Mouse (Mus musculus): ENCODE data around the gene Podxl.
"Not testable (repeated sequence)": the region's sequence is repeated elsewhere in the genome, so short reads cannot be mapped to it uniquely, and the experiment has no call there.

Gene Podxl

DNA sequence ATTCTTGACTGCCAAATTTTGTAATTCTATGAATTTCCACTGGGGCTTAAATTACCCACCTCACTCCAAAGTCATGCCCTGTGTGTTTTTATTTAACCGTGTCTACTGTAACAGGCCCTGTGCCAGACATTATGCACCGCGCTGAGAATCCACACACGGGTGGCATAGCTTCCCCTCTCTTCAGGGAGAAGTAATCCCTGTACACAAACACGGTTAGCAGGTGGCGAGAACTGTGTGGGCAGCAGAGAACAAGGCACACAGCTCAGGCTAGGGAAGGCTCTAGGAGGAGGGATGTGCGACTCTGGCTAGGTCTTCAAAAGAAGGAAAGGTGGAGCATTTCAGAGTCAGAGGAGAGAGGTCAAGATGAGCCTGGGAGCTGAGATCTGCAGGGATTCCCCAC lies 3.4 kb upstream of the Podxl start:
- DNase-seq (ENCODE audit: low spot score): no peak

DNA sequence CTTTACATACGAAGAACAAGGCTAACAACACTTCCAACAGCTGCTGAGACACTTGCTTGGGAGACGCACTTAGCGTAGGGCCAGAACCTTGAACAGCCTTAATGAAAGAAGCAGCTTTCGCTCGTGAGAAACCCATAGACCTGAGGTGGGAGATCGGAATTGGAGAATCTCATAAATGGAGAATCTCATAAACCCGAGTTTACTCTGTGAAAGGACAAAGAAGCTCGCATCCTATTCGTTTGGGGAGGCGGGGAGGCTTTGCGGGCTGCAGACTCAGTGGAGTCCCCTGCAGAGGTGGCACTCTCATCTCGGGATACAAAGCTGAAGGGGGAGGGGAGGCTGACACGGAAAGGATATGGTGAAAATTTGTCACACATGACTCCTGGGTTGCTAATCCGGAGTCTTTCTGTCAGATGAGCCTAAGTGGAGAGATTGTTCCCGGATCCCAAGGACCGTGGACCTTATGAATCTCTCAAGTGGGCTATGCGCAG lies 1.2 kb upstream of the Podxl start:
- no peak for DNase-seq (ENCODE audit: low spot score)

DNA sequence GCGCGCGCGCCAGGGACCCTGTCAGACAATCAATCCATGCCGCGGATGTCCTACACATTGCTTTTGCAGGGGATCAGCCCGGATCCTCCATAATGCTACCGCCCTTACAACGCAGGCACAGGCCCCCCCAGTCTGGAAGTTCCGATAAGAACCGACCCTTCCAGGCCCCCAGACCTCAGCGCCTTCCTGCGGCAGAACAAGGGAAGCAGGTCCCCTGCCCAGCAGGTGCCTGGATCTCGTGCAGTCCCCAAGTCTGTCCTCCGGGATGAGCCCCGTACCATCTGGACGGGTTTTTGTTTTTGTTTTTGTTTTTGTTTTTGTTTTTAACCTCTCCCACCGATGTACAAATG lies 376 bp upstream of the Podxl start:
- no peak for DNase-seq (ENCODE audit: low spot score)

DNA sequence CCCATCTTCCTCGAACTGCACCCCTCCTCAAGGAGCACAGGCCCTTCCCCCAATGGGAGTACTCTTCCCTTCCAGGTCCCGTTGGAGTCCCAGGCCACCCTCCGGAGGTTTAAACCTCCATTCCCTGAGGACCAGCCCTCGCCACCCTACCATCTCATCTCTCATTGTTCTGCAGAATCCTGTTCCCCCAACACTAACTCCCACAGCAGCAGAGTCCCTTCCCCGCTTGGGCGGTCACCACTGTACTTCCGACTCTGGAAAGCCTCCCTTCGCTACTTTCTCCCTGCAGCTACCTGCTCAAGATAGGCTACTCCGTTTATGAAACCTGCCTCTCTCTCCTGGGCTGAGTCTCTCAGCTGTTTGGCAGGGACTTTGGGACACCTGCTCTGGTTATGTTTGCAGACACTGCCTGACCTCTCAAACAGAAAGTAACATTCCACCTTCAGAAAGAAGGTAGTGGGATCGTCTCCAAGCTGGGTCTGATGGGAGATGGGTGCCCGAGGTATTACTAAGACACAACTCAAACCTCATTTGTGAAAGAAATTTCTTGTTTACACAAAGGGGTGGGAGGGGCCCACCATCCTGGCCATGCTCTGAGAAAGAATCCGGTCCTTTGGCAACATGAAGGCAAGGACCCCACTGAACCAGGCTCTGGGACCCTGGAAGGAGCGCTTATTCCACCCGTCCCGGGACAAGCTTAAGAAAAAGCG lies 1.3 kb downstream of the Podxl start:
- DNase-seq (ENCODE audit: low spot score): no peak

DNA sequence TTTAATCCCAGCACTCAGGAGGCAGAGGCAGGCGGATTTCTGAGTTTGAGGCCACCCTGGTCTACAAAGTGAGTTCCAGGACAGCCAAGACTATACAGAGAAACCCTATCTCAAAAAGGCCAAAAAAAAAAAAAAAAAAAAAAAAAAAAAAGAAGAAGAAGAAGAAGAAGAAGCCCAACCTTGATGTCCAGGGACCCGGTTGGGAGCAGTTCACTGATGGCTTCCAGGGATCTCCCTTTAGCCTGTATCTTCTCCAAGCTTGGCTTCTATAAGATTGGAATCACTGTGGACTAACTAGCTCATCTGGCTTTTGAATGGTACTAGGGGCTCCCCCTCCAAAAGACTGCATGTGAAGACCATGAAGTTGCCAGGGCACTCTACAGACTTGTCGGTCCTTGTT lies 1.8 kb downstream of the Podxl start:
- DNase-seq (ENCODE audit: low spot score): not testable (repeated sequence)

DNA sequence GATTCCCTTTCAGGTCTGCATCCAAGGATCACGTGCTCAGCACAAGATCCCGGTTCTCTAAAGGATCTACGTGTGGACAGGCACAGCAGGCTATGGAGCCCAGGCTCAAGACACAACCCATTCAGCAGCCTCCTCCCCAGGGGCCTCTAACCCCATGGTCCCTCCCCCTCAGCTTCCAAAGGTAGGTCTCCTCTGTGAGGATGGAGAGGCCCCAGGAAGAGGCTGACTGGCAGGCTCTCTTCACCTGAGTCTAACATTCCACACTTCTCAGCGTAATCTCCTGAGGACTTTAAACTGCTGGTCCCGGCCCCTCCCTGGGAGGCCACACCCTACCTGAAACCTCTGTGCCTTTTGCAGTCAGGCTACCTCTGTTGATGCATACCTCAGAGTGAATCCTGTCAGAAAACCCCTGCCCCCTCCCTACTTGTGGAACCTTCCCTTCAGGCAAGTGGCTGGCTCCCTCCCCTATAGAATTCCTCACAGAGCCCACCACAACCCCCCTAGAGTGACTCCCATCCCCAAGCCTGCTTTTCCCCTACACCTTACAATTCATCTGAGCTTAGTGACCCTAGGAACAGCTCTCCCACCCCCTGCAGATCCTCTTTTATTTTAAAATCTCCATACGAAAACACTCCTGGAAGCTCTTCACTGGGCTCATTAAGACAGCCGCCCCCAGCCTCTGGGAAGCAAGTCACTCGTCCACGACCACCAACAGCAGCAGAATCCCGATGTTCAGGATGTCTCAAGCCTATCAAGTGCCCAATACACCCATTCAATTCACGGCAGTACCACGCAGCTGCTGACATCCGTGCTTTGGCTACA lies 3.4 kb downstream of the Podxl start:
- no peak for DNase-seq (ENCODE audit: low spot score)

DNA sequence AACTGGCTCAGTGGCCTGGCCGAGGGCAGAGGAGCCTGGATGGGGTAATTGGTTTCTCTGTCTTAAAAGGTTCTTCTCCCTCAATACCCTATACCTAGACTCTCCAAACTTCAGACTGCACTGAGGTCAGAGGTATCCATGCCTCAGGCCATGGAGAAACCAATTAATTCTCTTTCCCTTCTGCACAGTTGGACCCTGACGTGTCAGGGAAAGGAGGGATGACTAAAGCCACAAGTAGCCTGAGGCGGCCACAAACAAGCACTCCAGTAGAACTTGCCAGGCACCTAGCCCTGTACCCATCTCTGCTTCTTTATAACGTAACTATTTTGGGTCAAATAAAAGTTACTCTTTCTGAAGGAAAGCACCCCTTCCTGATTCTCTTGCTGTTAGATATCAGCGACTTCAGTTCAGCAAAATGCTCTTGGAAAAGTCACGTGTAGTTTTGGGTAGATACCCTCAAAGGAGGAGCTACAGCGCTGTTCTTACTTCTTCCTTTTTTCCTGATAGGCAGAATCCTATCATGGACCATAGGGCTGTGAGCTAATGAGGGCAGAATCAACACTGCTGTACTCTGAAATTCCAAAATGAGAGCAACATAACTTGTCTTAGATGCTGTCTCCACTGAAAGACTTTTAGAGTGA lies 7.2 kb downstream of the Podxl start:
- no peak for DNase-seq (ENCODE audit: low spot score)

DNA sequence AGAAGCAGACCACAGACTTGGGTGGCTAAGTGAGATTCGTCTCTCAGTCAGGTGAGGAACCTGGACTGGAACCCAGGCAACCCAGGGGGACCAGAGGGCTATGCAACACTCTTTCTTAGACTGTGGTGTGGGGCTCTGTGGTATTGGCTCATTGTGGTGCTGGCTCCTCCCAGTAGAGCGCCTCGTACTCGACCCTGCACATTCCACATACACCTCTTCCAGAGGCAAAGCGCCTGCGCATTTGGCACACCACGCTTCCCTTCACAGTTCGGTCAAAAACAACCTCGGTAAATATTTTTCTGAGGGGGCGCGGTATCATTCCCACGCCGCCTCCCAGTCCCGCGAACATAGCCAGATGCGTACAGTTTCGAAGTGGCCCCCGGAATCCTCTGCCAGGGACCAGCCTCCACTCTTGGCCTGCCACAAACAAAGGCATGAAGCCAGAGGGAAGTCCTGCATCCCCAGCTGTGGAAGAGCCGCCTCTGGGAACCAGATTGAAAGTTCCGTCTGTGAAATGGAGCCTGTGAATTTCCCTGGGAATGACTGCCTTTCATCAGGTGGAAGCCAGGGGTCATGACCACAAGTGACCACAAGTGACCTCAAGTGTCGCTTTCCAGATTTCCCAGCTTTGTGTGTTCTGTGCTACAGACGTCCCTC lies 12.8 kb downstream of the Podxl start:
- DNase-seq (ENCODE audit: low spot score): no peak

DNA sequence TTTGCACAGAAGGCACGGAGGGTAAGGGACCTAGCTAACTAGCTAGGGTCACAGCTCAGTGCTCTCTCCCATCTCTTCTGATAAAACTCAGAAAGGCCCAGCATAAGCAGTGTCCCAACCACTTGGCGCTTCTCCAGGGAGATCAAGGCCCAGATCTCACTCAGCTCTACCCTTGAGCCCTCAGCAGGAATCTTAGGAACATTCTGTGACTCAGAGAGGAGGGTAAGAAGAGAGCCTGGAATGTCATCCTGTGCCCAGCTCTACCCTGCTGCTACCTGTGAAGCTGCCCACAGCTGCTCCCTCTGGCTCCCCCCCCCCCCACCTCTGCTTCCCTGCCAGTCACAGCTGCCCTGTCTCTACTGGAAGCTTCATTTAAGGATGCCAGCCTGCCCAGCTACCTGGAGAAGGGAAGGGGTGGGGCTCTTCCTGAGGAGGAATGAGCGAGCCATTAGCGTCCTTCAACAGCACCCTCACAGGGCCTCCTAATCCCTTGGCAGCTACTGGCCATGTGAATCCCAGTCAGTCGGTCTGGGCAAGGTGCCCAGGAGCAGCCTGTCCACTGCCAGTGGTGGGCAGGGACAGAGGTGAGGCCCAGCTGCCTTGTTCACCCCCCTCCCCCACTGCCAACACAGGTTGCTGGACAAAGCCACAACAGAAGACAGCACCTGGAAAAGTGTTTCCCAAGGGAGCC lies 14.3 kb downstream of the Podxl start:
- DNase-seq (ENCODE audit: low spot score): peak; percentile 69

DNA sequence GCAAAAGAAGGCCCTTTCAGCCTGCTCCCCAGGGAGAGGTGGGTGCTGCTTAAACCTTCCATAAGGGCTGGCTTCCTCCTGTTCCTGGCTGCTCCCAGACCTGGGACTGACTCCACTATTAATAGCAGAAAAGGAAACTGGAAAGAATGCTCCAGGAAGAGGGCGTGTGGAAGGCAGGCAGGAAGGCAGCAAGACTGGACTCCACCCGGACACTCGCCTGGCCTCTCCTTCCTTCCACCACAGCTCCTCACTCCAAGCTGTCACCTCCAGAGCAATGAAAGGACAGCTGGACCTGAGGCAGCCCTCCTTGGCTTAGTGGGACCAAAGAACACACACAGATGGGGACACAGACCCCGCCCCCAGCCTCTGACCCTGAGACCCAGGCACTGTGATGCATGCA lies 19.5 kb downstream of the Podxl start:
- DNase-seq (ENCODE audit: low spot score): no peak

DNA sequence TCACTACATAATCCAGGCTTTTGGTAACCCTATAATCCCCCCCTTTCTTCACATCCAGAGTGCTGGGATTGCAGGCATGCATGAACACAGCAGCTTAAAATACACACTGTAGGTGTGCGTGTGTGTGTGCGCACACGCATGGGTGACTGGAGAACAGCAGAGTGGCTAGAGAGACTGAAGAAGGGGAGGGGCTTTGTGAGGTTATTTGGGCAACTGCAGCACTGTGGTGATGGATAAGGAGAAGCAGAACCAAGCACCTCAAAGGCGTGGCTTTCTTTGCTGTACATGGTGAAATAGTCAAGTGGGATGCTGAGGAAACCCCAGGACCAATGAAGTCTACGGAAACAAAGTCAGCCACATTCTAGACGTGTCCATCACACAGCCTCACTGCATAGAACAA lies 23.8 kb downstream of the Podxl start:
- DNase-seq (ENCODE audit: low spot score): no peak

DNA sequence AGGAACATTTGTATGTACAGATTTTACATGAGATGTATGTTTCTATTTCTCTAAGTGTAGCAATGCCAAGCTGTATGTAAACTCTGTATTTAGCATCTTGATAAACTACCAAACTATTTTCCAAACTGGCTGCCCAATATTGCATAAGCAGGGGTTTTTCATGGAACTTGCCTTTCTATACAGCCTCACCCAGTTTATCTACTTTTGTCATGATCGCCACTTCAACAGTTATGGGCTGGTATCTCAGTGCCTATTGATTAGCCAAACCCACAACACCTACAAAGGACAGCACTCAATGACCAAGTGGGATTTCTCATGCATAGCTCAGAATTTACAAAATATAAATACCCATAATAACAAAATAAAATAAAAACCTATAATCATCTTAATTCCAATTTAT lies 25.7 kb downstream of the Podxl start:
- DNase-seq (ENCODE audit: low spot score): no peak

DNA sequence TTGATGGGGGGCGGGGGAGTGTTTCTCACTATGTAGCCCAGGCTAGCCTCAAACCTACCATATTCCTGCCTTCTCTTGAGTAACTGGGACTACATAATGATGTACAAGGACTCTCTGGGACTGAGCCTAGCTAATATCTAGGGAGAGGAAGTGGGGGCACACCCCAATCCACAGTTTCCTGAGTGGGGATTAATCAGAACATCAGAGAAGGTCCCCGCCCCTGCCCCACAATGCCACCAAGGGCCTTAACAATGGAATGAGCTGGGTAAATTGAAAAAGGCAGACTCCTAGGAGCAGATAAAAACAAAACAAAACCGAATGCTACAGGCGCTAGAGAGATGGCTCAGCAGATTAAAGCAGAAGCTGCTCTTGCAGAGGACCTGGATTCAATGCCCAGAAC lies 26.6 kb downstream of the Podxl start:
- DNase-seq (ENCODE audit: low spot score): no peak

DNA sequence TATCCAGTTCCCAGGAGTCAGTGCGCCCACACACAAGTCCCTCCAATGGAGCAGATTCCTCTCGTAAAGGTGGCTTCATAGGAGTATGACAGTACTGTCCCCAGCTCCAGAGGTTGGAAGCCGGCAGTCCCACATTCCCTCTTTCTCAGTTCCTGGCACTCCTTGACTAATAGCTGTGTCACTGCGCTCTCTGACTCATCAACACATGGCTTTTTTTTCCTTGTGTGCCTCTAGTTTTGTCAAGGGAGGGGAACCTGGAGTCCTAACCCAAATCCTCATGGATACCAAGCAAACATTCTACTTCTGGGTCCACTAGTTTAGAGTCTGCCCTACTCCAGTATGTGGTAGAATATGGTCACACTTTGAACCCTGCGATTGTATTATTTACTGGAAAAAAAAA lies 29.1 kb downstream of the Podxl start:
- DNase-seq (ENCODE audit: low spot score): no peak

DNA sequence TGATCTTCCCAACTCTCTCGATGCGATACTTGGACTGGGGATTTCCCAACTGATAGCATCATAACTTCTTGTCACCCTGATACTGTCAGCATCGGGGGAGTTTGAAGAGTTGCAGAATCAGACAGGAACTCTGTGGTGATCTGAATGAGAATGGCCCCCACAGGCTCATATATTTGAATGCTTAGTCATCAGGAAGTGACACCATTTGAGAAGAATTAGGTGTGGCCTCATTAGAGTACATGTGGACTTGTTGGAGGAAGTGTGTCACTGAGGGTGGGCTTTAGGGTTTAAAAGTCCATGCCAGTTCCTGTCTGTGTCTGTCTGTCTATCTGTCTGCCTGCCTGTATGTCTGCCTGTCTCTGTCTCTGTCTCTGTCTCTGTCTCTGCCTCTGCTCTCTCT lies 31.9 kb downstream of the Podxl start:
- no peak for DNase-seq (ENCODE audit: low spot score)

DNA sequence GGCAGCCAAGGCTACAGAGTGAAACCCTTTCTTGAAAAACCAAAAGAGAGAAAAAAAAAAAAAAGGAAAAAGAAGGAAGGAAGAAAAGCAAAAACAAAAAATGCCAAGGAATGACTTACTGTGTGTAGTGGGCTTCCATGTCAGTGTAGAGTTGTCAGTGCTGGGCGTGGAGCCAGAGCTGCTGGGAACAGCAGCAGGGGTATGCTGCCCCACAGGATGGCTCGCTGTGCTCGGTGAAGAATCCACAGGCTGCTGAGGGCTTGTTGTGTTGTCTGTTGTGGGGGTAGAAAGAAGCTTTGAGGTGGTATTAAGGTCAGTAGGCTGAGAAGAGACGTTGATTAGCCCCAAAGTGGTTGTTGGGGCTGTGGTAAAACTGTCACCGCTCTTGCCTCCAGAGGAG lies 35.4 kb downstream of the Podxl start:
- no peak for DNase-seq (ENCODE audit: low spot score)

DNA sequence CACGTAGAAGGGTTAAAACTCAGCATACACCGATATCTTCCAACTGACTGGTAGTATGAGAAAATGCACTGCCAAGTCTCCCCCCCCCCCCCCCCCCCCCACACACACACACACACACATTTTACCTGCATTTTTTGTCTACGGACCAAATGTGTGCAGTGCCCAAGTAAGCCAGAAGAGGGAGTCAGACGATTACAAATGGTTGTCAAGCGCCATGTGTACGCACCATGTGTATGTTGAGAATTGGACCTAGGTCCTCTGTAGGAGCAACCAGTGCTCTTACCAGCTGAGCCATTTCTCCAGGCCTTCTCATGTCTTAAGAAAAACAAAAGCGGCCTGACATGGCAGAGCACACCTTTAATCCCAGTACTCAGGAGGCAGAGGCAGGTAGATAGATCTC lies 35.9 kb downstream of the Podxl start:
- peak; percentile 73 for DNase-seq (ENCODE audit: low spot score)

DNA sequence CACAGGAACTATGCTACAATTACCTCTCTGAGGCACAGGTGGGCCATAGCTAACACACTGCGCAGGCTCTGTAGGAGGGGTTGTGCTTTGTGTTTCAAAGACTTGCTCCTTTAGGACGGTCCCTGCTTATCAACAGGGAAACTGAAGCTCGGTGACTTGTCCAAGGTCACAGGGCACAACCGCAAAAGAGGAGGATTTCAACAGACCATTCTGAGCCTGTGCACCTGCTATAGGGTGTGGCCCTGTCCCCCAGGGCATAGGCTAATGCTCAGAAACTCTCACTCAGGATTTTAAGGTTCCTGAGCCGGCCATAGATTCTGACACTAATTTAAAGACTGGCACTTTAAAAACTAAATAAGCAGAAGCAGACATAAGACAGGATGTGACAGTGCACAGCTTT lies 36.9 kb downstream of the Podxl start:
- DNase-seq (ENCODE audit: low spot score): no peak

DNA sequence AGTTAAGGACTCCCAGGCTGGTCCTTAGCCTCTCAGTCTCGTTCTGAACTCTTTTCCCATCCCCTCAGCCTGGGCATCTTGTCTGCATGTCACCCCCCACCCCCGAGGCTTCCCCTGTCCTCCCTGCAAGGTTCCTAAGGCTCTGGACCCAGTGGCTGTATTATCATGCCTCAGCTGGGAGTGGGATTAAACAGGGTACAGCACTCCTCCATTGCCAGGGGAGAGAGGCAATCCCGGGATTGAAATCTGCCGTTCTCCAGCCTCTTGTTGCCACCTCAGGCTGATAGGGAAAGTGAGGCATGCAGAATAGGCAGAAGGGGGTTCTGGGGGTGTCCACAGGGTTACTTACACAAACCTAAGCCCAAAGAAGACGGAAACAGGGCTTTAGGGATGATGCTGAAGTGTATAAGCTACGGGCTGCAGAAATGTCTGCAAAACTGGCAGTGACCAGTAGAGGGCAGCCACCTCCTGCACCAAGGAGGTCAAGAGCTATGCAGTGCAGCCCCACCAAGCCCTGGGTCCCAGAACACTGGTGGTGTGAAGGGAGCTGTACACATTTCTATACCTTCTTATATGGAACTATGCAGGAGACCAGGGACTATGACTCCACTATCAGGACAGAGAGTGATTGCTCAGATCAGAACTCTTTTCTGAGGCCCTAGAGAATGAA lies 38.4 kb downstream of the Podxl start:
- DNase-seq (ENCODE audit: low spot score): peak; percentile 77

DNA sequence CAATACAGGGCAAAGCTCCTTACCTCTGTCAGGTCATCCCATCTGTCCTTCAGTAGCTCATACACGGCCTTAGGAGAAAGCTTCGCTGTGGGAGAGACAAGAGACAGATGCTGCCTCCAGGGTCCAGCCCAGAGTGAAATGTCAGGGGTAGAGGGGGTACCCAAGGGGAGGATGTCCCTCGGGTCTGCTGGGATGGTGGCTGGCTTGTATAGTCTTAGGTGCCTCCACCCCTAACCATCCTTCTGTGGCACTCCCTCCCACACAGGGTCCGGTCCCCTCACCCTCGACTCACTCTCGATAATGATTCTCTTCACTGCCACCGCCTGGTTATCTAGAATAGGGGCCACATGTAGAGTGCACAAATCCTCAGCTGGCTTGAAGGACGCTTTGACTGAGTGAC lies 39.1 kb downstream of the Podxl start:
- no peak for DNase-seq (ENCODE audit: low spot score)

DNA sequence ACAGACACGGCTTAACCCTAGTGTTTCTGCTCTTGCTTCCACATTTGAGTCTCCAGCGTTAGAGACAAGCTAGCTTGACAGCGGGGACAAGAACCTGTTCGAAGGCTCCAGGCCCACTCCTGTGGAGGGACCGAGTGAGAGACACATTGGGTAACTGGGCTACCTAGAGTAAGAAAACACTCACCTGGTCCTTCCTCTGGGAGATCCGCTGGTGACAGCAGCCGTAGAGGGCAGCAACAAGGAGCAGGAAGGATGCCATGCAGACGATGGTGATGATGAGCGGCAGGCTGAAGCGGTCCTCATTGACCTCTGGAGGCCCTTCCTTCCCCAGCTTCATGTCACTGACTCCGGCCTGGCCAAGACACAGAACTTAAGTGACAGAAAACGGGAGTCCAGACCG lies 39.7 kb downstream of the Podxl start:
- no peak for DNase-seq (ENCODE audit: low spot score)

DNA sequence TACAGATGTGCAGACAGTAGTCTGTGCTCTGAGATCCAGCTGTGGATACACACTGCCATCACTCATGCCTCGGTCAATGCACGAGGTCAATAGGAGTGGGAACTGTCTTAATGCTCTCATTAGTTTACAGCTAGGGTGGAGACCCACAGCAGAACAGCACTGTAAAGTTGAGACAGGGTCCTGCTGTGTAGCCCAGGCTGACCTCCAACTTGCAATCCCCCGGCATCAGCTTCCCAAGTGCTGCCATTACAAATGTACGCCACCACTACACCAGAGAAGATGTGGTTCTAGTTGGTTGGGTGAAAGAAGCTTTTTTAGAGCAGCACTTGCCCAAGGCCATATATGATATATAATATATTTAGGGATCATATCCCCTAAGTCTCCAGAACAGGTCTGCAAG lies 40.1 kb downstream of the Podxl start:
- no peak for DNase-seq (ENCODE audit: low spot score)

Data from testis, postnatal 10 days (tissue).